Mouse (Mus musculus): Measurements from ENCODE around the gene Hes6. TPM values are rescaled to one million over a fixed set of nuclear protein-coding genes. Genes with fewer than 3 reads are reported as not detected.

The Hes6 gene
- polyA plus RNA-seq, 1 experiment from 2014 or later, result 21.1 TPM

GRCm38 (mm10) chr1:91439776-91440175 lies 25.9 kb upstream of the Hes6 start:
- Histone ChIP-seq H3K9me3 (replicated peaks) (no peaks in the 10 kb centered on the region), H3K9ac (no peak overlapping the region), H3K4me2 (no peak overlapping the region), H3K27me3 (no peaks in the 10 kb centered on the region), H3K4me1 (replicated peaks) (peaks cover 26% of the 10 kb centered on the region), H3K36me3 (replicated peaks) (peaks cover 40% of the 10 kb centered on the region), H3K4me3 (replicated peaks) (no peak overlapping the region), H3K27ac (replicated peaks) (no peak overlapping the region)
- peak; percentile 15; the same call in 1 of the 2 replicates for ATAC-seq (ENCODE audit: insufficient read depth)
- WGBS (ENCODE audit: insufficient replicate concordance), result 72% methylated on average over 8 of the region's 8 CpGs

- H3K9me3 ChIP-seq (replicated peaks), result no peaks in the 10 kb centered on the region
- H3K4me1 ChIP-seq (replicated peaks), result peaks cover 23% of the 10 kb centered on the region
- H3K27me3 ChIP-seq, result no peaks in the 10 kb centered on the region
- peaks cover 20% of the 10 kb centered on the region for H3K36me3 ChIP-seq (replicated peaks)
- H3K4me2 ChIP-seq, result no peak overlapping the region
- H3K9ac ChIP-seq, result no peak overlapping the region
- no peak overlapping the region for H3K4me3 ChIP-seq (replicated peaks)
- ATAC-seq (ENCODE audit: insufficient read depth), result no peak
- 65% methylated on average over 7 of the region's 7 CpGs for WGBS (ENCODE audit: insufficient replicate concordance)
- no peak overlapping the region for H3K27ac ChIP-seq (replicated peaks)
Observed at GRCm38 (mm10) chr1:91437573-91437972, 23.7 kb upstream of the Hes6 start.

GRCm38 (mm10) chr1:91437083-91437400 lies 23.2 kb upstream of the Hes6 start:
- H3K27me3 ChIP-seq, result no peaks in the 10 kb centered on the region
- peak overlapping the region; percentile 59; the same call in 1 of the 2 replicates for H3K27ac ChIP-seq (replicated peaks)
- 83% methylated on average over 3 of the region's 3 CpGs for WGBS (ENCODE audit: insufficient replicate concordance)
- no peak overlapping the region for H3K4me3 ChIP-seq (replicated peaks)
- no peak for ATAC-seq (ENCODE audit: insufficient read depth)
- peaks cover 21% of the 10 kb centered on the region for H3K36me3 ChIP-seq (replicated peaks)
- H3K9ac ChIP-seq, result no peak overlapping the region
- no peak overlapping the region for H3K4me2 ChIP-seq
- H3K9me3 ChIP-seq (replicated peaks), result no peaks in the 10 kb centered on the region
- H3K4me1 ChIP-seq (replicated peaks), result peaks cover 21% of the 10 kb centered on the region

- Histone ChIP-seq H3K4me2 (no peak overlapping the region), H3K36me3 (replicated peaks) (peaks cover 22% of the 10 kb centered on the region), H3K27me3 (no peaks in the 10 kb centered on the region), H3K27ac (replicated peaks) (peak overlapping the region; percentile 59; the same call in 1 of the 2 replicates), H3K4me3 (replicated peaks) (no peak overlapping the region), H3K9me3 (replicated peaks) (no peaks in the 10 kb centered on the region), H3K4me1 (replicated peaks) (peaks cover 21% of the 10 kb centered on the region), H3K9ac (no peak overlapping the region)
- 55% methylated on average over 6 of the region's 6 CpGs for WGBS (ENCODE audit: insufficient replicate concordance)
- ATAC-seq (ENCODE audit: insufficient read depth), result peak; percentile 68
Observed at GRCm38 (mm10) chr1:91436380-91437082, 22.7 kb upstream of the Hes6 start.

- H3K27me3 ChIP-seq, result no peaks in the 10 kb centered on the region
- no peak overlapping the region for H3K4me3 ChIP-seq (replicated peaks)
- ATAC-seq (ENCODE audit: insufficient read depth), result no peak
- H3K36me3 ChIP-seq (replicated peaks), result peaks cover 19% of the 10 kb centered on the region
- H3K9ac ChIP-seq, result no peak overlapping the region
- WGBS (ENCODE audit: insufficient replicate concordance), result 76% methylated on average over 13 of the region's 13 CpGs
- no peak overlapping the region for H3K4me2 ChIP-seq
- no peak overlapping the region; the same call in 1 of the 2 replicates for H3K27ac ChIP-seq (replicated peaks)
- peaks cover 21% of the 10 kb centered on the region for H3K4me1 ChIP-seq (replicated peaks)
- no peaks in the 10 kb centered on the region for H3K9me3 ChIP-seq (replicated peaks)
Observed at GRCm38 (mm10) chr1:91435606-91436130, 21.8 kb upstream of the Hes6 start.

- H3K36me3 ChIP-seq (replicated peaks), result peaks cover 12% of the 10 kb centered on the region
- H3K9ac ChIP-seq, result no peak overlapping the region
- no peak overlapping the region for H3K27ac ChIP-seq (replicated peaks)
- WGBS (ENCODE audit: insufficient replicate concordance), result 81% methylated on average over 8 of the region's 8 CpGs
- H3K27me3 ChIP-seq, result no peaks in the 10 kb centered on the region
- ATAC-seq (ENCODE audit: insufficient read depth), result no peak
- H3K4me3 ChIP-seq (replicated peaks), result no peak overlapping the region
- H3K9me3 ChIP-seq (replicated peaks), result no peaks in the 10 kb centered on the region
- H3K4me1 ChIP-seq (replicated peaks), result peaks cover 18% of the 10 kb centered on the region
- H3K4me2 ChIP-seq, result no peak overlapping the region
Observed at GRCm38 (mm10) chr1:91434905-91435304, 21.1 kb upstream of the Hes6 start.

- Histone ChIP-seq H3K4me1 (replicated peaks) (no peaks in the 10 kb centered on the region), H3K4me3 (replicated peaks) (no peak overlapping the region), H3K27ac (replicated peaks) (no peak overlapping the region), H3K9ac (no peak overlapping the region), H3K9me3 (replicated peaks) (no peaks in the 10 kb centered on the region), H3K27me3 (no peaks in the 10 kb centered on the region), H3K4me2 (no peak overlapping the region), H3K36me3 (replicated peaks) (peaks cover 29% of the 10 kb centered on the region)
- no peak for ATAC-seq (ENCODE audit: insufficient read depth)
- 73% methylated on average over 7 of the region's 7 CpGs for WGBS (ENCODE audit: insufficient replicate concordance)
Observed at GRCm38 (mm10) chr1:91430761-91431160, 16.9 kb upstream of the Hes6 start.

GRCm38 (mm10) chr1:91429212-91429611 lies 15.4 kb upstream of the Hes6 start:
- Histone ChIP-seq H3K4me1 (replicated peaks) (no peaks in the 10 kb centered on the region), H3K9ac (no peak overlapping the region), H3K27ac (replicated peaks) (no peak overlapping the region), H3K4me3 (replicated peaks) (no peak overlapping the region), H3K27me3 (no peaks in the 10 kb centered on the region), H3K9me3 (replicated peaks) (no peaks in the 10 kb centered on the region), H3K36me3 (replicated peaks) (peaks cover 34% of the 10 kb centered on the region), H3K4me2 (no peak overlapping the region)
- WGBS (ENCODE audit: insufficient replicate concordance), result 80% methylated on average over 10 of the region's 10 CpGs
- no peak for ATAC-seq (ENCODE audit: insufficient read depth)

- Histone ChIP-seq H3K27ac (replicated peaks) (no peak overlapping the region), H3K9me3 (replicated peaks) (no peaks in the 10 kb centered on the region), H3K9ac (no peak overlapping the region), H3K4me2 (no peak overlapping the region), H3K27me3 (no peaks in the 10 kb centered on the region), H3K36me3 (replicated peaks) (peaks cover 37% of the 10 kb centered on the region), H3K4me1 (replicated peaks) (no peaks in the 10 kb centered on the region), H3K4me3 (replicated peaks) (no peak overlapping the region)
- WGBS (ENCODE audit: insufficient replicate concordance), result 31% methylated on average over 4 of the region's 4 CpGs
- ATAC-seq (ENCODE audit: insufficient read depth), result no peak
Observed at GRCm38 (mm10) chr1:91428614-91429013, 14.8 kb upstream of the Hes6 start.

GRCm38 (mm10) chr1:91426397-91426796 lies 12.6 kb upstream of the Hes6 start:
- WGBS (ENCODE audit: insufficient replicate concordance), result 63% methylated on average over 9 of the region's 9 CpGs
- Histone ChIP-seq H3K4me1 (replicated peaks) (peaks cover under 1% of the 10 kb centered on the region; the same call in 1 of the 2 replicates), H3K9me3 (replicated peaks) (no peaks in the 10 kb centered on the region), H3K9ac (no peak overlapping the region), H3K4me3 (replicated peaks) (no peak overlapping the region), H3K27me3 (no peaks in the 10 kb centered on the region), H3K27ac (replicated peaks) (no peak overlapping the region), H3K36me3 (replicated peaks) (peaks cover 29% of the 10 kb centered on the region; the same call in 1 of the 2 replicates), H3K4me2 (no peak overlapping the region)
- ATAC-seq (ENCODE audit: insufficient read depth), result no peak

- H3K9ac ChIP-seq, result no peak overlapping the region
- H3K4me1 ChIP-seq (replicated peaks), result peaks cover 13% of the 10 kb centered on the region
- H3K4me3 ChIP-seq (replicated peaks), result no peak overlapping the region
- H3K27me3 ChIP-seq, result no peaks in the 10 kb centered on the region
- H3K4me2 ChIP-seq, result no peak overlapping the region
- 67% methylated on average over 8 of the region's 8 CpGs for WGBS (ENCODE audit: insufficient replicate concordance)
- H3K36me3 ChIP-seq (replicated peaks), result peaks cover 14% of the 10 kb centered on the region
- peak; percentile 16; the same call in 1 of the 2 replicates for ATAC-seq (ENCODE audit: insufficient read depth)
- no peak overlapping the region for H3K27ac ChIP-seq (replicated peaks)
- H3K9me3 ChIP-seq (replicated peaks), result no peaks in the 10 kb centered on the region
Observed at GRCm38 (mm10) chr1:91420601-91421065, 6.8 kb upstream of the Hes6 start.
